Mouse (Mus musculus): ENCODE measurements around the gene Zkscan7. TPM values are rescaled to one million over a fixed set of nuclear protein-coding genes. Genes with fewer than 3 reads are reported as not detected.

Zkscan7 gene
- polyA plus RNA-seq, 1 experiment = 11.3 TPM

- Histone ChIP-seq H3K27me3 (ENCODE audit: control insufficient read depth, insufficient read depth, low read length) (no peaks in the 10 kb centered on the region), H3K36me3 (ENCODE audit: control insufficient read depth, insufficient read depth, low read length) (peaks cover 2% of the 10 kb centered on the region; the same call in 1 of the 2 replicates)
- no peak for TF ChIP-seq POLR2A (IDR thresholded peaks at IDR 0.05; ENCODE audit: control insufficient read depth, low read depth, low read length)
- no peak for TF ChIP-seq CTCF (IDR thresholded peaks at IDR 0.05; ENCODE audit: control insufficient read depth, insufficient read depth, insufficient replicate concordance, low read depth, low read length)
These were observed 20.6 kb upstream of the Zkscan7 start for GRCm38 (mm10) chr9:122864848-122865247.

GRCm38 (mm10) chr9:122865697-122866166, 19.8 kb upstream of the Zkscan7 start, which contains the start of gene Zfp445:
Zfp445 (minus strand) TSS chr9:122866006.
- H3K27ac ChIP-seq (ENCODE audit: control insufficient read depth, insufficient read depth, low read depth, low read length) = peak within 1 kb of the TSS; percentile 93
- peaks cover 2% of the 10 kb centered on the region; the same call in 1 of the 2 replicates for H3K36me3 ChIP-seq (ENCODE audit: control insufficient read depth, insufficient read depth, low read length)
- H3K4me1 ChIP-seq (ENCODE audit: control insufficient read depth, insufficient read depth, low read length) = peaks cover 3% of the 10 kb centered on the region; the same call in 1 of the 2 replicates
- H3K27me3 ChIP-seq (ENCODE audit: control insufficient read depth, insufficient read depth, low read length) = no peaks in the 10 kb centered on the region
- H3K4me3 ChIP-seq (ENCODE audit: control insufficient read depth, low read depth, low read length) = peak within 1 kb of the TSS; percentile 100
- TF ChIP-seq CTCF (IDR thresholded peaks at IDR 0.05; ENCODE audit: control insufficient read depth, insufficient read depth, insufficient replicate concordance, low read depth, low read length) = no peak
- TF ChIP-seq POLR2A (IDR thresholded peaks at IDR 0.05; ENCODE audit: control insufficient read depth, low read depth, low read length) = peak; percentile 81

More at GRCm38 (mm10) chr9:122864848-122865247, 20.6 kb upstream of the Zkscan7 start:
- Histone ChIP-seq H3K4me3 (ENCODE audit: control insufficient read depth, low read depth, low read length) (peak overlapping the region; percentile 60; the same call in 1 of the 2 replicates), H3K4me1 (ENCODE audit: control insufficient read depth, insufficient read depth, low read length) (peaks cover 3% of the 10 kb centered on the region; the same call in 1 of the 2 replicates), H3K27ac (ENCODE audit: control insufficient read depth, insufficient read depth, low read depth, low read length) (no peak overlapping the region)

DNA sequence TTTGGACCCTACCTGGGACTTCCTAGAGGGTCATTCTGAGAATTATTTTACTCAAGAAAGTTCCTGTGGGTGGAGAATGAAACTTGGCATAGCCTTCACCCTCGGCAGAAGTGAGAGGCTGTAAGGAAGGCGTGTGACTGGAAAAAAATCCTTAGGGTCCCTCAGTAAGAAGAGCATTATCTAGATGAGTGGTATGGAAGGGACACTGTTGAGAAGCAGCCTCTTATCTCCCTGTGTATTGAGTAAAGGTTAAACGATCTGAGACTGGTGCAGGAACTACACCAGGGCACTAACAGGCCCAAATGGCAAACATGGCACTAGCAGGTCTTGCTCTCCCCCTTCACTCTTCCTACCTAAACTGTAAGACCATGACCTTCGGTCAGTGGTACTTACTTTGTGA, 19.3 kb upstream of the Zkscan7 start:
- Histone ChIP-seq H3K36me3 (ENCODE audit: control insufficient read depth, insufficient read depth, low read length) (peaks cover 2% of the 10 kb centered on the region; the same call in 1 of the 2 replicates), H3K4me3 (ENCODE audit: control insufficient read depth, low read depth, low read length) (peak overlapping the region; percentile 100), H3K27ac (ENCODE audit: control insufficient read depth, insufficient read depth, low read depth, low read length) (no peak overlapping the region; the same call in 1 of the 2 replicates), H3K27me3 (ENCODE audit: control insufficient read depth, insufficient read depth, low read length) (no peaks in the 10 kb centered on the region), H3K4me1 (ENCODE audit: control insufficient read depth, insufficient read depth, low read length) (peaks cover 3% of the 10 kb centered on the region; the same call in 1 of the 2 replicates)
- TF ChIP-seq CTCF (IDR thresholded peaks at IDR 0.05; ENCODE audit: control insufficient read depth, insufficient read depth, insufficient replicate concordance, low read depth, low read length) = no peak
- no peak for TF ChIP-seq POLR2A (IDR thresholded peaks at IDR 0.05; ENCODE audit: control insufficient read depth, low read depth, low read length)

DNA sequence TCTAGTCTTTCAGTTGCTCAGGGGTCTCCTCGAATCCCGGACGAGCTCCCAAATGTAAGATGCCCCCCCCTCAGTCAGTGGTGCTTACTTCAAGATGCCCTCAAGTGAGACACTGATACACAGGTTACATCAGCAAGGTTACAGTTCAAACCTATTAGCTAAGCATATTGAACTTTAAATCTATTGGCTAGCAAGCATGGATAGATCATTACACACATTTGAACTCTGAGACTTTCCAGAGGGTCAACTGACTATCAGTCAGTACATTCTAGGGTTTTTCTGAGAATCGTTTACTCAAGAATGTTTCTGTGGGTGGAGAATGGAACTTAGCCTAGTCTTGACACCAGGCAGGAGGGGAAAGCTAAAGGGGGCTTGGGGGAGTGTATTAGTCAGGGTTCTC, 12.9 kb upstream of the Zkscan7 start:
- H3K4me3 ChIP-seq (ENCODE audit: control insufficient read depth, low read depth, low read length) = no peak overlapping the region
- H3K4me1 ChIP-seq (ENCODE audit: control insufficient read depth, insufficient read depth, low read length) = no peaks in the 10 kb centered on the region
- no peaks in the 10 kb centered on the region for H3K36me3 ChIP-seq (ENCODE audit: control insufficient read depth, insufficient read depth, low read length)
- no peak overlapping the region for H3K27ac ChIP-seq (ENCODE audit: control insufficient read depth, insufficient read depth, low read depth, low read length)
- TF ChIP-seq POLR2A (IDR thresholded peaks at IDR 0.05; ENCODE audit: control insufficient read depth, low read depth, low read length) (no peak), CTCF (IDR thresholded peaks at IDR 0.05; ENCODE audit: control insufficient read depth, insufficient read depth, insufficient replicate concordance, low read depth, low read length) (no peak)
- no peaks in the 10 kb centered on the region for H3K27me3 ChIP-seq (ENCODE audit: control insufficient read depth, insufficient read depth, low read length)

GRCm38 (mm10) chr9:122874653-122875052, 10.8 kb upstream of the Zkscan7 start:
- no peak overlapping the region for H3K27ac ChIP-seq (ENCODE audit: control insufficient read depth, insufficient read depth, low read depth, low read length)
- H3K4me1 ChIP-seq (ENCODE audit: control insufficient read depth, insufficient read depth, low read length) = no peaks in the 10 kb centered on the region
- no peaks in the 10 kb centered on the region for H3K27me3 ChIP-seq (ENCODE audit: control insufficient read depth, insufficient read depth, low read length)
- no peak overlapping the region for H3K4me3 ChIP-seq (ENCODE audit: control insufficient read depth, low read depth, low read length)
- no peaks in the 10 kb centered on the region for H3K36me3 ChIP-seq (ENCODE audit: control insufficient read depth, insufficient read depth, low read length)
- TF ChIP-seq POLR2A (IDR thresholded peaks at IDR 0.05; ENCODE audit: control insufficient read depth, low read depth, low read length) (no peak), CTCF (IDR thresholded peaks at IDR 0.05; ENCODE audit: control insufficient read depth, insufficient read depth, insufficient replicate concordance, low read depth, low read length) (no peak)

- no peaks in the 10 kb centered on the region for H3K27me3 ChIP-seq (ENCODE audit: control insufficient read depth, insufficient read depth, low read length)
- no peaks in the 10 kb centered on the region for H3K36me3 ChIP-seq (ENCODE audit: control insufficient read depth, insufficient read depth, low read length)
- TF ChIP-seq CTCF (IDR thresholded peaks at IDR 0.05; ENCODE audit: control insufficient read depth, insufficient read depth, insufficient replicate concordance, low read depth, low read length) (no peak), POLR2A (IDR thresholded peaks at IDR 0.05; ENCODE audit: control insufficient read depth, low read depth, low read length) (no peak)
- H3K27ac ChIP-seq (ENCODE audit: control insufficient read depth, insufficient read depth, low read depth, low read length) = no peak overlapping the region
- H3K4me1 ChIP-seq (ENCODE audit: control insufficient read depth, insufficient read depth, low read length) = no peaks in the 10 kb centered on the region
- H3K4me3 ChIP-seq (ENCODE audit: control insufficient read depth, low read depth, low read length) = no peak overlapping the region
These were observed 10.3 kb upstream of the Zkscan7 start for GRCm38 (mm10) chr9:122875145-122875544.

- Histone ChIP-seq H3K27me3 (ENCODE audit: control insufficient read depth, insufficient read depth, low read length) (no peaks in the 10 kb centered on the region), H3K36me3 (ENCODE audit: control insufficient read depth, insufficient read depth, low read length) (peaks cover 1% of the 10 kb centered on the region), H3K27ac (ENCODE audit: control insufficient read depth, insufficient read depth, low read depth, low read length) (peak overlapping the region; percentile 96), H3K4me3 (ENCODE audit: control insufficient read depth, low read depth, low read length) (peak overlapping the region; percentile 96), H3K4me1 (ENCODE audit: control insufficient read depth, insufficient read depth, low read length) (peaks cover 4% of the 10 kb centered on the region)
- TF ChIP-seq CTCF (IDR thresholded peaks at IDR 0.05; ENCODE audit: control insufficient read depth, insufficient read depth, insufficient replicate concordance, low read depth, low read length) (no peak), POLR2A (IDR thresholded peaks at IDR 0.05; ENCODE audit: control insufficient read depth, low read depth, low read length) (peak; percentile 98)
These were observed 1.1 kb downstream of the Zkscan7 start for GRCm38 (mm10) chr9:122886372-122887179.
